ENCODE assay signal across 7 mouse cellular contexts in the genomic region with DNA sequence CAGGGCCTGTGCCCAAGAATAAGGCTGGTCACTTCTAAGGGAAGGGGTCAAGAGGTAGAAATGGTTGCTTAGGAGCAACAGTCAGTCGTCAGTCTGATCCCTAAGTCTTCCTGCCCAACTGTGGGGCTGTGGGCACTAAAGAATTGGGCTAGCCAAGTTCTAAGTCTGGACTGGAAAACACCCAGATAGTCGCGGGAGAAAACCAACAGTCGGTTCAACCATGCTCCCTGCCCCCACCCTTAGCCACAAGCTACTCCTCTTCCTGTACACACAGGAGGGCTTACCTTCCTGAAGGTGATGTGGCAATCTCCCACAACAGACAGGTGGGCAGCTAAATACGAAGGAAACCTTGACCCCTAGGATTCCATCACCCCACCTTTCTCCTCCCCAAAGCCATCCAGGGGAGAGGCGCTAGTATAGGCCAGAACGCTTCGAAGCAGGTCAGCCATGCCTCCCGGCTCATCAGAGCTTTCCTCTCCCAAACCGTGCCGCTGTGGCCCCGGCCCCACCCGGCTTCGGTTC. TPM values are rescaled to one million over a fixed set of nuclear protein-coding genes. Genes with fewer than 3 reads are reported as not detected.
DNase-seq lines count a peak whose midpoint lies in the region; ATAC-seq lines count a peak whose summit lies in the region.

No protein-coding gene starts in this region.

- H3K4me3 ChIP-seq in forebrain, embryonic 15.5 days, result peak overlapping the region; percentile 82
- H3K4me3 ChIP-seq in limb, embryonic 15.5 days, result peak overlapping the region; percentile 62
- peak overlapping the region; percentile 97 for H3K4me3 ChIP-seq in neural tube, embryonic 14.5 days (ENCODE audit: low read depth, low read length)

- H3K4me1 ChIP-seq in forebrain, embryonic 15.5 days, result peaks cover 35% of the 10 kb centered on the region
- H3K4me1 ChIP-seq in limb, embryonic 15.5 days, result peaks cover 29% of the 10 kb centered on the region
- H3K4me1 ChIP-seq in neural tube, embryonic 14.5 days (ENCODE audit: control insufficient read depth, insufficient read depth, low read length), result peaks cover 19% of the 10 kb centered on the region

- H3K36me3 ChIP-seq in forebrain, embryonic 15.5 days, result no peaks in the 10 kb centered on the region
- no peaks in the 10 kb centered on the region for H3K36me3 ChIP-seq in limb, embryonic 15.5 days
- no peaks in the 10 kb centered on the region for H3K36me3 ChIP-seq in neural tube, embryonic 14.5 days (ENCODE audit: control insufficient read depth, insufficient read depth, low read length)

- peak overlapping the region; percentile 95 for H3K9ac ChIP-seq in forebrain, embryonic 15.5 days (replicated peaks)
- peak overlapping the region; percentile 31; the same call in 1 of the 2 replicates for H3K9ac ChIP-seq in limb, embryonic 15.5 days
- peak overlapping the region; percentile 93 for H3K9ac ChIP-seq in neural tube, embryonic 14.5 days (replicated peaks; ENCODE audit: low read depth, low read length)

- H3K9me3 ChIP-seq in forebrain, embryonic 15.5 days, result no peaks in the 10 kb centered on the region
- H3K9me3 ChIP-seq in limb, embryonic 15.5 days, result no peaks in the 10 kb centered on the region
- H3K9me3 ChIP-seq in neural tube, embryonic 14.5 days (ENCODE audit: control insufficient read depth, low read length), result no peaks in the 10 kb centered on the region

- no peaks in the 10 kb centered on the region for H3K27me3 ChIP-seq in forebrain, embryonic 15.5 days
- H3K27me3 ChIP-seq in limb, embryonic 15.5 days, result peaks cover 12% of the 10 kb centered on the region; the same call in 1 of the 2 replicates
- peaks cover 3% of the 10 kb centered on the region; the same call in 1 of the 2 replicates for H3K27me3 ChIP-seq in neural tube, embryonic 14.5 days (ENCODE audit: control insufficient read depth, insufficient read depth, low read length)

- peak; percentile 8; the same call in 1 of the 2 replicates for ATAC-seq in forebrain, embryonic 15.5 days (replicated peaks)
- no peak for ATAC-seq in limb, embryonic 15.5 days (ENCODE audit: insufficient number of reproducible peaks, low FRiP score, low TSS enrichment, low read depth)
- ATAC-seq in neural tube, embryonic 14.5 days (ENCODE audit: low read depth), result peak; percentile 3

- H3K27ac ChIP-seq in forebrain, embryonic 15.5 days (replicated peaks), result peak overlapping the region; percentile 90
- no peak overlapping the region for H3K27ac ChIP-seq in limb, embryonic 15.5 days
- H3K27ac ChIP-seq in neural tube, embryonic 14.5 days (ENCODE audit: low read depth, low read length), result peak overlapping the region; percentile 87

- 1% methylated on average over 14 of the region's 14 CpGs for WGBS in forebrain, embryonic 15.5 days
- 12% methylated on average over 14 of the region's 14 CpGs for WGBS in limb, embryonic 15.5 days
- 5% methylated on average over 14 of the region's 14 CpGs for whole genome bisulfite sequencing in neural tube, embryonic 14.5 days

- peak overlapping the region; percentile 78 for H3K4me2 ChIP-seq in forebrain, embryonic 15.5 days (replicated peaks)
- H3K4me2 ChIP-seq in limb, embryonic 15.5 days, result peak overlapping the region; percentile 97
- H3K4me2 ChIP-seq in neural tube, embryonic 14.5 days (ENCODE audit: low read depth, low read length), result peak overlapping the region; percentile 92

- peak; percentile 33 for DNase-seq in right cerebral cortex, postnatal 25 days
- DNase-seq in right cerebral cortex, adult 18-20 months, result no peak
- peak; percentile 62 for DNase-seq in cerebellum, adult 11 months
- DNase-seq in ovary, postnatal 36 days (ENCODE audit: low spot score), result no peak

RNA-seq across cellular contexts. Expression of a gene that starts 1.4 kb away (rescaled TPM):
- 74.8 and 80.7 TPM in 2 replicates for polyA plus RNA-seq in forebrain, embryonic 15.5 days (2015; fragmentation: Nextera tagmentation; extraction: Ambion mirVana)
- 5.4 and 5.8 TPM in 2 replicates for polyA plus RNA-seq in limb, embryonic 15.5 days (2015; fragmentation: Nextera tagmentation; extraction: Ambion mirVana)
- 128 and 129 TPM in 2 replicates for polyA plus RNA-seq in neural tube, embryonic 14.5 days (2014; fragmentation: Nextera tagmentation; extraction: Ambion mirVana)

Comparison
In these comparisons a context has a peak if more than half of its experiments do, and no peak if none do; other contexts are left out.
1. DNase-seq: peak in right cerebral cortex, postnatal 25 days (single experiment) and cerebellum, adult 11 months (single experiment); none in right cerebral cortex, adult 18-20 months (single experiment) and ovary, postnatal 36 days (single experiment).
2. H3K9ac ChIP-seq: peak in every context shown above with its lines; median percentile 95 in forebrain, embryonic 15.5 days; 93 in neural tube, embryonic 14.5 days; 31 in limb, embryonic 15.5 days.
3. RNA of a gene that starts 1.4 kb away (polyA plus RNA-seq): 128 to 129 TPM in neural tube, embryonic 14.5 days and 74.8 to 80.7 TPM in forebrain, embryonic 15.5 days; 5.4 to 5.8 TPM in limb, embryonic 15.5 days; every median in the first group is over 10 times any median in the second.
4. Peak in every context shown above with its lines, with median percentiles within 50 percentile points of each other: H3K4me2 ChIP-seq and H3K4me3 ChIP-seq.